Mouse (Mus musculus) lung, adult 2 months (tissue): ENCODE measurements at regions not wholly inside any gene's neighbourhood (a gene's known extent, or its start where the extent isn't known, plus 50 kb on each side); places are given as distances from the start of the nearest gene placed in this dataset.
A peak's percentile ranks its signal among the peaks of the same experiment; 100 is the strongest.

Experiments
- CTCF ChIP-seq: fragments of 200-500 bp; IDR thresholded peaks from 2 replicates; pipeline ENCODE4 v1.5.1; 2011; ENCODE audit warnings: mild to moderate bottlenecking, low read length, control low read depth; ENCODE audit not compliant: insufficient read depth
- POLR2A ChIP-seq: fragments of 200-500 bp; IDR thresholded peaks from 2 replicates; pipeline ENCODE4 v1.6.1; 2011; ENCODE audit warnings: low read depth, mild to moderate bottlenecking, control low read depth, low read length, borderline replicate concordance; ENCODE audit errors: extremely low read depth

GRCm38 (mm10) chr1:21166287-21166733, 52.1 kb upstream of the Tmem14a start:
- TF ChIP-seq POLR2A (no peak), CTCF (peak; percentile 88)
